Mouse (Mus musculus) liver, postnatal 0 days (tissue): ENCODE measurements around the gene Pskh1.

ENCODE experiments used
- CTCF ChIP-seq: sonication (generic); IDR thresholded peaks from 2 replicates; pipeline ENCODE4 v1.5.1; 2016; ENCODE audit warnings: antibody characterized with exemption, low read depth
- EP300 ChIP-seq: IDR thresholded peaks from 2 replicates; pipeline ENCODE4 v1.6.1; 2016; ENCODE audit warnings: antibody characterized with exemption, low read depth, mild to moderate bottlenecking

- TF ChIP-seq CTCF (no peak), EP300 (no peak)
These were observed 24.9 kb downstream of the Pskh1 start for GRCm38 (mm10) chr8:105925123-105925522.
